Mouse (Mus musculus) spleen, adult 2 months (tissue): ENCODE results near the gene B4galnt4.
A peak's percentile ranks its signal among the peaks of the same experiment; 100 is the strongest.

Experiments used
- CTCF ChIP-seq: fragments of 200-500 bp; IDR thresholded peaks from 2 replicates; pipeline ENCODE4 v1.5.1; 2011; ENCODE audit warnings: mild to moderate bottlenecking, inconsistent platforms; ENCODE audit not compliant: insufficient read depth, insufficient read length, insufficient replicate concordance; ENCODE audit errors: extremely low read depth
- POLR2A ChIP-seq: fragments of 200-500 bp; IDR thresholded peaks from 2 replicates; pipeline ENCODE4 v1.6.1; 2011; ENCODE audit warnings: low read depth, low read length, inconsistent platforms

DNA sequence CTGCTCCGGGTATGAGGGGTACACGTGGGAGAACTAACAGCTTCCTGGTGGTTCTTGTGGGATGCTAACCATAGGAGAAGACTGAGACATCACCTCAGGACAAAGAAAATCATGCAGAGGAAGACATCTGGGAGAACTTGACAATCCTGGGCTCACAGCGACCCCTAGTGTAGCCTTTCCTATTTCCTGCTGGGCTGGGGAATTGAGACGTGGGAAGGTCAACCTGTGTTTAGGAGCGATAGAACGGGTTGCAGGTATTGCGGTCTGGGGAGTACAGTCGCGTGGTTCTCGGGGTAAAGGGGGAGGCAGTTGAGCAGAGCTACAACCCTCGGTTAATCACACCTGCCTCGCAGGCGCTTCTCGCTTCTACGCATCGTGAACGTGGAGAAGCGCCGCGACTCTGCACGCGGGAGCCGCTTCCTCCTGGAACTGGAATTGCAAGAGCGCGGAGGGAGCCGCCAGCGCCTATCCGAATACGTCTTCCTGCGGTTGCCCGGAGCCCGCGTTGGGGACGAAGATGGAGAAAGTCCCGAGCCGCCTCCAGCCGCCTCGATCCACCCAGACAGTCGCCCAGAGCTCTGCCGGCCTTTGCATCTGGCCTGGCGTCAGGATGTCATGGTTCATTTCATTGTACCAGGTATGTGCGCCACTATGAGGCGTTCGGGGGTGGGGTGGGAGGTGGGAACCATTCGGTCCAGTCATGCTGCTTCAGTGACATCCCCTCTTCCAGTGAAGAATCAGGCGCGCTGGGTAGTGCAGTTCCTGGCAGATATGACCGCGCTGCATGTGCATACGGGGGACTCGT lies 9.4 kb downstream of the B4galnt4 start:
- no peak for TF ChIP-seq POLR2A
- TF ChIP-seq CTCF, result peak; percentile 46; the same call in 1 of the 2 replicates
